Mouse (Mus musculus): ENCODE results near the gene Sema6b. TPM values are rescaled to one million over a fixed set of nuclear protein-coding genes. Genes with fewer than 3 reads are reported as not detected.

The Sema6b gene
- 0.05 and 0.06 TPM in 2 replicates for polyA plus RNA-seq (2012)

GRCm38 (mm10) chr17:56139858-56140595, at the start of gene Sema6b:
TSS of gene Sema6b (minus strand) at chr17:56140343.
- peak within 1 kb of the TSS; percentile 56 for H3K4me3 ChIP-seq (replicated peaks)
- peaks cover 67% of the 10 kb centered on the region for H3K27me3 ChIP-seq (ENCODE audit: control insufficient read depth)
- no peaks in the 10 kb centered on the region for H3K9me3 ChIP-seq (ENCODE audit: control insufficient read depth, low read length)
- TF ChIP-seq GATA1 (IDR thresholded peaks at IDR 0.05; ENCODE audit: low read length) (no peak), TAL1 (IDR thresholded peaks at IDR 0.05; ENCODE audit: low read length) (no peak)
- peaks cover 20% of the 10 kb centered on the region for H3K4me1 ChIP-seq (ENCODE audit: control insufficient read depth)
- no peaks in the 10 kb centered on the region for H3K36me3 ChIP-seq (ENCODE audit: control insufficient read depth)

GRCm38 (mm10) chr17:56185281-56186141, 45.4 kb upstream of the Sema6b start:
- Histone ChIP-seq H3K36me3 (ENCODE audit: control insufficient read depth) (peaks cover 61% of the 10 kb centered on the region), H3K27me3 (ENCODE audit: control insufficient read depth) (no peaks in the 10 kb centered on the region), H3K9me3 (ENCODE audit: control insufficient read depth, low read length) (no peaks in the 10 kb centered on the region), H3K4me1 (ENCODE audit: control insufficient read depth) (peaks cover 39% of the 10 kb centered on the region), H3K4me3 (replicated peaks) (no peak overlapping the region)
- TF ChIP-seq TAL1 (IDR thresholded peaks at IDR 0.05; ENCODE audit: low read length) (no peak), GATA1 (IDR thresholded peaks at IDR 0.05; ENCODE audit: low read length) (no peak)

GRCm38 (mm10) chr17:56183658-56184103, 43.5 kb upstream of the Sema6b start, which contains the start of gene Mydgf:
TSS of gene Mydgf (minus strand) at chr17:56183920.
- Histone ChIP-seq H3K4me1 (ENCODE audit: control insufficient read depth) (peaks cover 39% of the 10 kb centered on the region), H3K9me3 (ENCODE audit: control insufficient read depth, low read length) (no peaks in the 10 kb centered on the region), H3K36me3 (ENCODE audit: control insufficient read depth) (peaks cover 61% of the 10 kb centered on the region), H3K4me3 (replicated peaks) (peak within 1 kb of the TSS; percentile 79), H3K27me3 (ENCODE audit: control insufficient read depth) (no peaks in the 10 kb centered on the region)
- TF ChIP-seq GATA1 (IDR thresholded peaks at IDR 0.05; ENCODE audit: low read length) = no peak
- no peak for TF ChIP-seq TAL1 (IDR thresholded peaks at IDR 0.05; ENCODE audit: low read length)

- peak overlapping the region; percentile 79 for H3K4me3 ChIP-seq (replicated peaks)
- H3K36me3 ChIP-seq (ENCODE audit: control insufficient read depth) = peaks cover 61% of the 10 kb centered on the region
- H3K9me3 ChIP-seq (ENCODE audit: control insufficient read depth, low read length) = no peaks in the 10 kb centered on the region
- no peaks in the 10 kb centered on the region for H3K27me3 ChIP-seq (ENCODE audit: control insufficient read depth)
- peaks cover 39% of the 10 kb centered on the region for H3K4me1 ChIP-seq (ENCODE audit: control insufficient read depth)
- TF ChIP-seq TAL1 (IDR thresholded peaks at IDR 0.05; ENCODE audit: low read length) (no peak), GATA1 (IDR thresholded peaks at IDR 0.05; ENCODE audit: low read length) (no peak)
These were observed 43.0 kb upstream of the Sema6b start for GRCm38 (mm10) chr17:56182975-56183657.

GRCm38 (mm10) chr17:56175416-56175815, 35.3 kb upstream of the Sema6b start:
- no peaks in the 10 kb centered on the region for H3K9me3 ChIP-seq (ENCODE audit: control insufficient read depth, low read length)
- no peaks in the 10 kb centered on the region for H3K27me3 ChIP-seq (ENCODE audit: control insufficient read depth)
- no peak for TF ChIP-seq TAL1 (IDR thresholded peaks at IDR 0.05; ENCODE audit: low read length)
- no peaks in the 10 kb centered on the region; the same call in 1 of the 2 replicates for H3K4me1 ChIP-seq (ENCODE audit: control insufficient read depth)
- H3K4me3 ChIP-seq (replicated peaks) = no peak overlapping the region
- peaks cover 49% of the 10 kb centered on the region for H3K36me3 ChIP-seq (ENCODE audit: control insufficient read depth)

- no peak for TF ChIP-seq GATA1 (IDR thresholded peaks at IDR 0.05; ENCODE audit: low read length)
- no peak for TF ChIP-seq TAL1 (IDR thresholded peaks at IDR 0.05; ENCODE audit: low read length)
- H3K36me3 ChIP-seq (ENCODE audit: control insufficient read depth) = peaks cover 31% of the 10 kb centered on the region
- H3K4me1 ChIP-seq (ENCODE audit: control insufficient read depth) = no peaks in the 10 kb centered on the region; the same call in 1 of the 2 replicates
- no peaks in the 10 kb centered on the region for H3K27me3 ChIP-seq (ENCODE audit: control insufficient read depth)
- H3K9me3 ChIP-seq (ENCODE audit: control insufficient read depth, low read length) = no peaks in the 10 kb centered on the region
- no peak overlapping the region for H3K4me3 ChIP-seq (replicated peaks)
These were observed 33.4 kb upstream of the Sema6b start for GRCm38 (mm10) chr17:56173401-56174046.

GRCm38 (mm10) chr17:56171881-56172280, 31.7 kb upstream of the Sema6b start:
- TF ChIP-seq GATA1 (IDR thresholded peaks at IDR 0.05; ENCODE audit: low read length) (no peak), TAL1 (IDR thresholded peaks at IDR 0.05; ENCODE audit: low read length) (no peak)
- Histone ChIP-seq H3K4me1 (ENCODE audit: control insufficient read depth) (no peaks in the 10 kb centered on the region; the same call in 1 of the 2 replicates), H3K9me3 (ENCODE audit: control insufficient read depth, low read length) (no peaks in the 10 kb centered on the region), H3K27me3 (ENCODE audit: control insufficient read depth) (no peaks in the 10 kb centered on the region), H3K4me3 (replicated peaks) (no peak overlapping the region), H3K36me3 (ENCODE audit: control insufficient read depth) (peaks cover 14% of the 10 kb centered on the region)

- TF ChIP-seq TAL1 (IDR thresholded peaks at IDR 0.05; ENCODE audit: low read length) (no peak), GATA1 (IDR thresholded peaks at IDR 0.05; ENCODE audit: low read length) (no peak)
- Histone ChIP-seq H3K4me1 (ENCODE audit: control insufficient read depth) (no peaks in the 10 kb centered on the region; the same call in 1 of the 2 replicates), H3K9me3 (ENCODE audit: control insufficient read depth, low read length) (no peaks in the 10 kb centered on the region), H3K36me3 (ENCODE audit: control insufficient read depth) (peaks cover 10% of the 10 kb centered on the region), H3K4me3 (replicated peaks) (no peak overlapping the region), H3K27me3 (ENCODE audit: control insufficient read depth) (no peaks in the 10 kb centered on the region)
These were observed 31.3 kb upstream of the Sema6b start for GRCm38 (mm10) chr17:56171456-56171855.
